Mouse (Mus musculus) left cerebral cortex, postnatal 10 days (tissue): ENCODE results near the gene Apip. TPM values are rescaled to one million over a fixed set of nuclear protein-coding genes. Genes with fewer than 3 reads are reported as not detected.
A peak's percentile ranks its signal among the peaks of the same experiment; 100 is the strongest.

Experiments used
- DNase-seq, 2 experiments: peaks; one replicate each; pipeline ENCODE4 v3.0.0; 2021 to 2022; ENCODE audit warnings: low spot score in 2 of 2, mixed read lengths in 1 of 2; ENCODE audit errors: extremely low spot score in 1 of 2
- intact Hi-C: fragments of 180-260 bp; cut with DNase I; formaldehyde crosslinking; loops from one replicate; pipeline ENCODE4 v1.15.1; 2025
- total RNA-seq, 2 experiments: library from RNA; stranded (reverse); gene quantifications; 2 replicates each; pipeline ENCODE4 v1.2.3; 2021

Gene Apip
- total RNA-seq, 2 experiments from 2014 or later: 29.8 to 29.9 TPM

- intact Hi-C loops: loop anchor here (2.0 to 5.0 kb wide), 2 partner anchors 261 to 337 kb away; no protein-coding TSS in a partner anchor
- DNase-seq: no peak
These were observed 12.2 kb downstream of the Apip start for GRCm38 (mm10) chr2:103085633-103086032.

- intact Hi-C loops: loop anchor here (2.0 to 5.0 kb wide), 2 partner anchors 260 to 336 kb away; no protein-coding TSS in a partner anchor
- peak in 1 of 2 experiments; percentile 36 for DNase-seq
These were observed 13.0 kb downstream of the Apip start for GRCm38 (mm10) chr2:103086432-103086831.

GRCm38 (mm10) chr2:103088099-103088498, 14.6 kb downstream of the Apip start:
- no peak for DNase-seq
- intact Hi-C loops: loop anchor here (5.0 kb wide), 1 partner anchor 334 kb away; no protein-coding TSS in a partner anchor

GRCm38 (mm10) chr2:103089521-103089920, 16.0 kb downstream of the Apip start:
- DNase-seq: no peak
- intact Hi-C loops: loop anchor here (5.0 kb wide), 1 partner anchor 333 kb away; no protein-coding TSS in a partner anchor

- intact Hi-C loops: no loop called here
- DNase-seq: no peak
These were observed 29.1 kb downstream of the Apip start for GRCm38 (mm10) chr2:103102595-103102994.

- intact Hi-C loops: no loop called here
- no peak for DNase-seq
These were observed 32.7 kb downstream of the Apip start for GRCm38 (mm10) chr2:103106172-103106571.

- intact Hi-C loops: no loop called here
- no peak for DNase-seq
These were observed 38.2 kb downstream of the Apip start for GRCm38 (mm10) chr2:103111669-103112068.

GRCm38 (mm10) chr2:103117212-103117611, 43.7 kb downstream of the Apip start:
- intact Hi-C loops: no loop called here
- DNase-seq: no peak

- intact Hi-C loops: no loop called here
- DNase-seq: no peak
These were observed 45.1 kb downstream of the Apip start for GRCm38 (mm10) chr2:103118324-103119196.

- intact Hi-C loops: no loop called here
- no peak for DNase-seq
These were observed 45.9 kb downstream of the Apip start for GRCm38 (mm10) chr2:103119197-103119854.

- DNase-seq: no peak
- intact Hi-C loops: loop anchor here (2.0 kb wide), 1 partner anchor 217 kb away; no protein-coding TSS in a partner anchor
These were observed 56.2 kb downstream of the Apip start for GRCm38 (mm10) chr2:103129676-103130075.

GRCm38 (mm10) chr2:103131145-103131544, 57.7 kb downstream of the Apip start:
- DNase-seq: no peak
- intact Hi-C loops: loop anchor here (2.0 kb wide), 1 partner anchor 216 kb away; no protein-coding TSS in a partner anchor

GRCm38 (mm10) chr2:103138529-103139265, 65.2 kb downstream of the Apip start:
- intact Hi-C loops: no loop called here
- DNase-seq: peak in 1 of 2 experiments; percentile 23

Other genes with a start within 250 kb of the Apip start
- 10 to 100 TPM; 10.8 to 13.1 TPM for gene Cd44, start 172.0 kb upstream of the Apip start, total RNA-seq
- gene Pdhx, start 162 bp upstream of the Apip start, total RNA-seq: 10 to 100 TPM; 69.4 to 70.6 TPM
- under 1 TPM; 0.24 to 0.57 TPM for gene Ehf, start 229.6 kb downstream of the Apip start, total RNA-seq